Mouse (Mus musculus) ES-E14 (cell line): ENCODE results near the gene Lpcat3.

Experiments
- HCFC1 ChIP-seq: IDR thresholded peaks from 2 replicates; pipeline ENCODE4 v1.6.1; 2012; ENCODE audit warnings: low read length, inconsistent platforms, borderline replicate concordance; ENCODE audit not compliant: insufficient read depth
- MAFK ChIP-seq: IDR thresholded peaks from 2 replicates; pipeline ENCODE4 v1.6.1; 2014; ENCODE audit warnings: mild to moderate bottlenecking, low read depth, low read length, inconsistent platforms; ENCODE audit not compliant: insufficient read depth
- ZNF384 ChIP-seq: IDR thresholded peaks from 2 replicates; pipeline ENCODE4 v1.6.1; 2012; ENCODE audit warnings: low read depth, low read length, inconsistent platforms

DNA sequence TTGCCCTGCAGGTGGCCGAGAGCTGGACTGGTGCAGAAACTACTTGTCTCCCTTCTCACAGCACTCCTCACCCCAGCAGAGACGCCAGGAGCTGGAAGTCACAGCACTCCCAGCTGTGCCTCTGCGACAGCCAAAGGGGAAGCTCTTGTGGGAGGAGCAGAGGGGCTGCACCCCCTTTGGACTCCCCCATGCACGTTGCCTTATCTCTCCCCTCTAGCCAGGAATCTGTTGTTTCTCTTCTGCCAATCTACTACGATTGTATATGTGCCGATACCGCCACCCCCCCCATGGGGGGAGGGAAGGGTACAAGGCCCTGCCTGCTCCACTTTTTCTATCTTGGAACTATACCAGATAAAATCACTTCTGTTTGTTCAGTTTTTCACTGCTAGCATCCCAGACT, 41.0 kb downstream of the Lpcat3 start:
- no peak for TF ChIP-seq ZNF384
- no peak for TF ChIP-seq MAFK
- TF ChIP-seq HCFC1: no peak
